In the genomic region with DNA sequence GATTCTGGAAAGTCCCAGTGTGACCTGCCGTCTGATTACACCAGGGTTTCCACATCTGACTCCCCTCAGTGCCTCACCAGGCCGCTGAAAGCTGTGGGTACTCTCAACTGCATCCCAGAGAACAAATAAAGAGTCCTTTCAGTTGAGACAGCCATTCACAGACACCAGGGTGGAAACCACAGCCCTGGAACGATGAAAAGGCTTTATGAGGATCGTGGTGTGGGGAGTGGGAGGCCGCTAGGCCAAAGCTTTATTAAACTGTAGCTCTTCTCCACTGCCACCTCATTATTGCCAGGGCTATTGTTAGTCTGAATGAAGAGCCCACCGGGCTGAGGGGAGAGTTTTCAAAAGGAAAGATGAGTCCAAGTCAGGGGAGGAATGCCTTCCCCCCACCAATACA, we compare ENCODE assay signal across 26 mouse cellular contexts.
DNase-seq lines count a peak whose midpoint lies in the region; ATAC-seq and TF ChIP-seq lines count a peak whose summit lies in the region.
"Had no signal": no experiment of that assay in that cellular context is flagged by ENCODE, and none has a peak within 500 bp of the region (broad histone marks: within the 10 kb centered on the region; RNA-seq: fewer than 3 reads in every experiment).

No protein-coding gene starts in this region.

- H3K9ac ChIP-seq in forebrain, embryonic 14.5 days (ENCODE audit: low read length), result no peak overlapping the region
- no peak overlapping the region for H3K9ac ChIP-seq in forebrain, embryonic 13.5 days
- no peak overlapping the region for H3K9ac ChIP-seq in hindbrain, postnatal 0 days (replicated peaks; ENCODE audit: low read length)
- no peak overlapping the region for H3K9ac ChIP-seq in hindbrain, embryonic 16.5 days (ENCODE audit: low read depth, low read length)
- H3K9ac ChIP-seq: embryonic facial prominence, embryonic 15.5 days; heart, embryonic 15.5 days; liver, embryonic 15.5 days; lung, embryonic 15.5 days; neural tube, embryonic 12.5 days; stomach, embryonic 15.5 days had no signal

- H3K4me1 ChIP-seq in forebrain, embryonic 14.5 days (ENCODE audit: control insufficient read depth, insufficient read depth, low read length), result peaks cover 9% of the 10 kb centered on the region; the same call in 1 of the 2 replicates
- H3K4me1 ChIP-seq in forebrain, embryonic 13.5 days, result peaks cover 31% of the 10 kb centered on the region
- H3K4me1 ChIP-seq in hindbrain, postnatal 0 days (ENCODE audit: insufficient read depth, low read length), result peaks cover 13% of the 10 kb centered on the region
- H3K4me1 ChIP-seq in hindbrain, embryonic 16.5 days (ENCODE audit: control insufficient read depth, insufficient read depth, low read depth, low read length), result peaks cover 15% of the 10 kb centered on the region
- H3K4me1 ChIP-seq in embryonic facial prominence, embryonic 10.5 days, result peaks cover 14% of the 10 kb centered on the region

- H3K9me3 ChIP-seq in forebrain, embryonic 14.5 days (replicated peaks; ENCODE audit: control insufficient read depth, low read length), result no peaks in the 10 kb centered on the region
- no peaks in the 10 kb centered on the region for H3K9me3 ChIP-seq in forebrain, embryonic 13.5 days (replicated peaks)
- no peaks in the 10 kb centered on the region for H3K9me3 ChIP-seq in hindbrain, postnatal 0 days (ENCODE audit: low read length)
- no peaks in the 10 kb centered on the region for H3K9me3 ChIP-seq in hindbrain, embryonic 16.5 days (ENCODE audit: control insufficient read depth, low read length)
- H3K9me3 ChIP-seq in embryonic facial prominence, embryonic 10.5 days, result peaks cover 4% of the 10 kb centered on the region; the same call in 1 of the 2 replicates
- H3K9me3 ChIP-seq: embryonic facial prominence, embryonic 15.5 days; heart, embryonic 15.5 days; liver, embryonic 15.5 days; lung, embryonic 15.5 days; stomach, embryonic 15.5 days had no signal

- intact Hi-C loops in left cerebral cortex, postnatal 36 days (cut with DNase I), result no loop called here

- no peak overlapping the region for H3K4me2 ChIP-seq in forebrain, embryonic 14.5 days (ENCODE audit: low read length)
- no peak overlapping the region for H3K4me2 ChIP-seq in forebrain, embryonic 13.5 days
- no peak overlapping the region for H3K4me2 ChIP-seq in hindbrain, postnatal 0 days (ENCODE audit: low read depth, low read length)
- H3K4me2 ChIP-seq in hindbrain, embryonic 16.5 days (ENCODE audit: low read length), result no peak overlapping the region
- H3K4me2 ChIP-seq: embryonic facial prominence, embryonic 15.5 days; heart, embryonic 15.5 days; liver, embryonic 15.5 days; lung, embryonic 15.5 days; neural tube, embryonic 12.5 days; stomach, embryonic 15.5 days had no signal

- DNase-seq in forebrain, embryonic 14.5 days (ENCODE audit: low spot score), result peak; percentile 50
- DNase-seq in hindbrain, postnatal 0 days (ENCODE audit: low spot score), result peak; percentile 12
- peak; percentile 88 for DNase-seq in Muller cell, postnatal 12 days (ENCODE audit: inconsistent ontology term)
- DNase-seq in embryonic facial prominence, embryonic 10.5 days (ENCODE audit: low spot score), result peak; percentile 11
- DNase-seq in left cerebral cortex, postnatal 36 days (ENCODE audit: low spot score in 2 of 2), result no peak
- no peak for DNase-seq in lung, adult 18-20 months
- DNase-seq: adrenal gland, postnatal 25 days; cerebellum, adult 18-20 months; cerebellum, postnatal 10 days; kidney, adult 8-10 months; kidney, postnatal 4 days; layer of hippocampus, postnatal 36 days; right cerebral cortex, postnatal 14 days had no signal

- no peak for ATAC-seq in forebrain, embryonic 14.5 days
- ATAC-seq in forebrain, embryonic 13.5 days, result no peak
- ATAC-seq in hindbrain, postnatal 0 days, result no peak
- no peak for ATAC-seq in hindbrain, embryonic 16.5 days
- ATAC-seq: CD4-positive, CD25-positive, alpha-beta regulatory T cell, adult 4 months; intestine, embryonic 16.5 days; midbrain, embryonic 16.5 days had no signal

- H3K27ac ChIP-seq in forebrain, embryonic 14.5 days (ENCODE audit: low read depth, low read length), result no peak overlapping the region
- H3K27ac ChIP-seq in forebrain, embryonic 13.5 days, result no peak overlapping the region
- no peak overlapping the region for H3K27ac ChIP-seq in hindbrain, postnatal 0 days
- no peak overlapping the region for H3K27ac ChIP-seq in hindbrain, embryonic 16.5 days (ENCODE audit: low read depth, low read length)
- no peak overlapping the region for H3K27ac ChIP-seq in embryonic facial prominence, embryonic 10.5 days (replicated peaks)
- H3K27ac ChIP-seq: embryonic facial prominence, embryonic 15.5 days; heart, embryonic 15.5 days; kidney, postnatal 0 days; liver, embryonic 15.5 days; lung, embryonic 15.5 days; neural tube, embryonic 12.5 days; stomach, embryonic 15.5 days had no signal

- no peak for TF ChIP-seq CTCF in hindbrain, postnatal 0 days (IDR thresholded peaks at IDR 0.05; ENCODE audit: low read depth)

- WGBS in forebrain, embryonic 14.5 days, result 6% methylated on average over 6 of the region's 6 CpGs
- WGBS in forebrain, embryonic 13.5 days, result 8% methylated on average over 6 of the region's 6 CpGs
- 23% methylated on average over 6 of the region's 6 CpGs for WGBS in hindbrain, postnatal 0 days
- WGBS in hindbrain, embryonic 16.5 days, result 12% methylated on average over 6 of the region's 6 CpGs
- WGBS in embryonic facial prominence, embryonic 10.5 days, result 48% methylated on average over 6 of the region's 6 CpGs

- no peak overlapping the region for H3K4me3 ChIP-seq in forebrain, embryonic 14.5 days (ENCODE audit: low read depth, low read length)
- H3K4me3 ChIP-seq in forebrain, embryonic 13.5 days, result no peak overlapping the region
- no peak overlapping the region for H3K4me3 ChIP-seq in hindbrain, postnatal 0 days (ENCODE audit: low read length)
- no peak overlapping the region for H3K4me3 ChIP-seq in hindbrain, embryonic 16.5 days (ENCODE audit: low read length)
- H3K4me3 ChIP-seq in embryonic facial prominence, embryonic 10.5 days, result no peak overlapping the region
- H3K4me3 ChIP-seq: embryonic facial prominence, embryonic 15.5 days; heart, embryonic 15.5 days; liver, embryonic 15.5 days; lung, embryonic 15.5 days; myocyte; neural tube, embryonic 12.5 days; stomach, embryonic 15.5 days had no signal

- no peaks in the 10 kb centered on the region for H3K27me3 ChIP-seq in forebrain, embryonic 14.5 days (replicated peaks; ENCODE audit: control insufficient read depth, insufficient read depth, low read length)
- H3K27me3 ChIP-seq in forebrain, embryonic 13.5 days, result peaks cover 11% of the 10 kb centered on the region; the same call in 1 of the 2 replicates
- H3K27me3 ChIP-seq in hindbrain, postnatal 0 days (ENCODE audit: insufficient read depth, low read length), result no peaks in the 10 kb centered on the region
- H3K27me3 ChIP-seq in hindbrain, embryonic 16.5 days (replicated peaks; ENCODE audit: control insufficient read depth, insufficient read depth, low read length), result no peaks in the 10 kb centered on the region
- H3K27me3 ChIP-seq in embryonic facial prominence, embryonic 10.5 days (replicated peaks; ENCODE audit: low read depth, poor library complexity, severe bottlenecking), result no peaks in the 10 kb centered on the region
- H3K27me3 ChIP-seq: embryonic facial prominence, embryonic 15.5 days; heart, embryonic 15.5 days; liver, embryonic 15.5 days; lung, embryonic 15.5 days; neural tube, embryonic 12.5 days; stomach, embryonic 15.5 days had no signal

- no peaks in the 10 kb centered on the region for H3K36me3 ChIP-seq in forebrain, embryonic 14.5 days (ENCODE audit: control insufficient read depth, insufficient read depth, low read length)
- no peaks in the 10 kb centered on the region for H3K36me3 ChIP-seq in forebrain, embryonic 13.5 days (ENCODE audit: poor library complexity, severe bottlenecking)
- no peaks in the 10 kb centered on the region for H3K36me3 ChIP-seq in hindbrain, postnatal 0 days (ENCODE audit: insufficient read depth, low read length)
- no peaks in the 10 kb centered on the region for H3K36me3 ChIP-seq in hindbrain, embryonic 16.5 days (ENCODE audit: control insufficient read depth, insufficient read depth, low read length)
- no peaks in the 10 kb centered on the region for H3K36me3 ChIP-seq in embryonic facial prominence, embryonic 10.5 days (replicated peaks)
- H3K36me3 ChIP-seq: embryonic facial prominence, embryonic 15.5 days; heart, embryonic 15.5 days; liver, embryonic 15.5 days; lung, embryonic 15.5 days; neural tube, embryonic 12.5 days; stomach, embryonic 15.5 days had no signal

Comparison
In these comparisons a context has a peak if more than half of its experiments do, and no peak if none do; other contexts are left out.
1. DNase-seq: peak in forebrain, embryonic 14.5 days (single experiment), hindbrain, postnatal 0 days (single experiment), Muller cell, postnatal 12 days (single experiment) and embryonic facial prominence, embryonic 10.5 days (single experiment); none in left cerebral cortex, postnatal 36 days (0 of 2) and lung, adult 18-20 months (0 of 2).